ENCODE assay signal across 23 mouse cellular contexts in genomic region chr6:38073592-38073991, GRCm38 (mm10). TPM values are rescaled to one million over a fixed set of nuclear protein-coding genes. Genes with fewer than 3 reads are reported as not detected.
"Had no signal": no experiment of that assay in that cellular context is flagged by ENCODE, and none has a peak within 500 bp of the region (broad histone marks: within the 10 kb centered on the region; RNA-seq: fewer than 3 reads in every experiment).

No protein-coding gene starts in this region.

- H3K4me1 ChIP-seq: lung, embryonic 15.5 days; midbrain, embryonic 13.5 days; midbrain, embryonic 15.5 days; neural tube, embryonic 12.5 days; stomach, embryonic 15.5 days had no signal

- H3K36me3 ChIP-seq: lung, embryonic 15.5 days; midbrain, embryonic 13.5 days; midbrain, embryonic 15.5 days; neural tube, embryonic 12.5 days; stomach, embryonic 15.5 days had no signal

- H3K9ac ChIP-seq: lung, embryonic 15.5 days; midbrain, embryonic 13.5 days; midbrain, embryonic 15.5 days; neural tube, embryonic 12.5 days; stomach, embryonic 15.5 days had no signal

- H3K9me3 ChIP-seq: lung, embryonic 15.5 days; midbrain, embryonic 13.5 days; midbrain, embryonic 15.5 days; stomach, embryonic 15.5 days had no signal

- H3K27ac ChIP-seq: lung, embryonic 15.5 days; macrophage; midbrain, embryonic 13.5 days; midbrain, embryonic 15.5 days; neural tube, embryonic 12.5 days; stomach, embryonic 15.5 days; stomach, postnatal 0 days had no signal

- H3K27me3 ChIP-seq: lung, embryonic 15.5 days; midbrain, embryonic 13.5 days; midbrain, embryonic 15.5 days; neural tube, embryonic 12.5 days; stomach, embryonic 15.5 days had no signal

- DNase-seq: lung, adult 2 months; lung, postnatal 14 days; lung, postnatal 36 days; right cerebral cortex, postnatal 14 days; thymus, adult 2 months; thymus, postnatal 25 days; thymus, postnatal 4 days had no signal

- H3K4me3 ChIP-seq: lung, embryonic 15.5 days; midbrain, embryonic 13.5 days; midbrain, embryonic 15.5 days; neural tube, embryonic 12.5 days; stomach, embryonic 15.5 days had no signal

RNA-seq across cellular contexts. Expression of gene Svopl, which starts 26.8 kb away (rescaled TPM):
- total RNA-seq: megakaryocyte progenitor cell, adult 5-6 weeks; monocyte, adult 5-6 weeks; neutrophil, adult 5-6 weeks had no signal
- polyA plus RNA-seq: macrophage had no signal

RNA-seq across cellular contexts. Expression of gene Tmem213, which starts 35.5 kb away (rescaled TPM):
- total RNA-seq: megakaryocyte progenitor cell, adult 5-6 weeks; midbrain, postnatal 0 days; monocyte, adult 5-6 weeks; neutrophil, adult 5-6 weeks had no signal
- polyA plus RNA-seq: macrophage; midbrain, embryonic 11.5 days; midbrain, embryonic 15.5 days; neural tube, embryonic 12.5 days; neural tube, embryonic 14.5 days; spleen, adult 2 months; testis, adult 2 months; urinary bladder, adult 2 months had no signal

RNA-seq across cellular contexts. Expression of gene Atp6v0a4, which starts 50.8 kb away (rescaled TPM):
- total RNA-seq: megakaryocyte progenitor cell, adult 5-6 weeks; monocyte, adult 5-6 weeks; neutrophil, adult 5-6 weeks had no signal
- polyA plus RNA-seq: macrophage; midbrain, embryonic 11.5 days had no signal
